Mouse (Mus musculus) stomach, postnatal 0 days (tissue): Measurements from ENCODE around the gene Kel.

Source experiments
- CTCF ChIP-seq: IDR thresholded peaks from 2 replicates; pipeline ENCODE4 v1.5.1; 2016; ENCODE audit warnings: antibody characterized with exemption, low read depth, mild to moderate bottlenecking, moderate library complexity
- EP300 ChIP-seq: optimal IDR thresholded peaks from 2 replicates; pipeline ENCODE3; 2016; ENCODE audit warnings: antibody characterized with exemption

DNA sequence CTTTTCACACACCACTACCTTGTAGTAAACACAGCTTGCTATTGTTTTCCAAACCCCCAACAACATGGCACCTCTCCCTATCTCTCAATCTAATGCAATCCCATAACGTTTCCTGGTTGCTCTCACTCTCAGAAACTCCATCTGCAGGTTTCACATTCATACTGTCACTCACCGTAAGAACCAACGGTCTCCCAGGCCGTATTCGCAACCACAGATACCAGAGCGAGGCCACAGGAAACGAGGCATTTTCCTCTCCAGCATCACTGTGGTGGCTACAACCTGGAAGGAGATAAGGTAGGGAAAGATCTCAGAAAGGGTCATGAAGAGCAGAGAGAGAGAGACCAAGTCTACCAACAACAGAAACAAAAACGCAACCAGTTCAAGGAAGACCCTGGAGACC is 49.5 kb downstream of the Kel start:
- no peak for TF ChIP-seq EP300
- TF ChIP-seq CTCF: no peak
